Mouse (Mus musculus) inflammation-experienced regulatory T-cells, adult 6 months (primary cell): ENCODE data around the gene Plcl2. TPM values are rescaled to one million over a fixed set of nuclear protein-coding genes. Genes with fewer than 3 reads are reported as not detected.
"Not testable (repeated sequence)": the region's sequence is repeated elsewhere in the genome, so short reads cannot be mapped to it uniquely, and the experiment has no call there.

Experiments used
- ATAC-seq: one replicate; pipeline ENCODE4 v1.8.0; 2017
- polyA plus RNA-seq, 3 experiments: library from polyadenylated mRNA; unstranded; fragments of 100-300 nt; shearing (Covaris generic); gene quantifications; one replicate each; pipeline ENCODE4 v1.2.1; 2017

Plcl2 gene
- polyA plus RNA-seq, 3 experiments from 2014 or later = 8.8 to 11.9 (median 9.4) TPM

- no peak for ATAC-seq
Observed at GRCm38 (mm10) chr17:50500806-50501205, 8.4 kb upstream of the Plcl2 start.

DNA sequence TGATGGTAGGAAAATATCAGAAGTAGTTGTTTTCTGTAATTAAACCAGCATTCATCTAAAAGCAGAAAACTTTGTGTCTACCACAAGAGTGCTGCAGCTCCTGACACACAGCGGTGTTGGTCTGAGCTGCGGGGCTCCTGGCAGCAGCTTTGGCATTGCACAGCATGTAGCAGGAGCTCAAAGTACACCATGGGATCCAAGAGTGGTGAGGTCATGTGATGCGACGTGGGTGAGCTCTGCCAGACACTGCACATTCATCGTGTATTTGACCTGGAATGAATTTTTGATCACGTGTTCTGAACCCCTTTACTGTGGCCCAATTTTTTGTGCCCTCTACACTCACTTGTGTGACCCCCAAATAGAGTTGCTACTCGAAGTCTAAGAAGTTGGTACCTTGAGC lies 6.1 kb upstream of the Plcl2 start:
- no peak for ATAC-seq

GRCm38 (mm10) chr17:50504070-50504846 lies 4.9 kb upstream of the Plcl2 start:
- no peak for ATAC-seq

GRCm38 (mm10) chr17:50505910-50506634 lies 3.1 kb upstream of the Plcl2 start:
- ATAC-seq = no peak

DNA sequence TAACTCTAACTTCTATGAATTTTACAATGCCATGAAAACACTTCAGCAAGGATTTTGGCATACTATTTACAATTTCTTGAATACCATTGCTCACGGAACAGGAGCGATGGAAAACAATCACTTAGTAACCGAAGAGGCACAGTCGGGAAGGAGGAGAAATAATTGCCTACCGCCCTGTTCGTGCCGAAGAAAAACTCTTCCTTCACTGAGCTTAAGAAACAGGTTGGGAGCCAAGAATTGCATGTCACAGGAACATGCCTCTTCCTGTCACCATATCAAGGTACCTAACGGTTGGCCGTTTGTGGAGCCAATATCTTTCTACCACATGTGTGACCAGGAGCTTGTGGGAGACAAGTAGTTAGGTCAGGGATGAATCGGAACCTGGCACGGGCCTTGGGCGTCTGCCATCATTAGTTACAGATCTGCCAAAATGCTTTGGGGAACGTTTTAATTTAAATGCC lies 2.3 kb upstream of the Plcl2 start:
- ATAC-seq = no peak

DNA sequence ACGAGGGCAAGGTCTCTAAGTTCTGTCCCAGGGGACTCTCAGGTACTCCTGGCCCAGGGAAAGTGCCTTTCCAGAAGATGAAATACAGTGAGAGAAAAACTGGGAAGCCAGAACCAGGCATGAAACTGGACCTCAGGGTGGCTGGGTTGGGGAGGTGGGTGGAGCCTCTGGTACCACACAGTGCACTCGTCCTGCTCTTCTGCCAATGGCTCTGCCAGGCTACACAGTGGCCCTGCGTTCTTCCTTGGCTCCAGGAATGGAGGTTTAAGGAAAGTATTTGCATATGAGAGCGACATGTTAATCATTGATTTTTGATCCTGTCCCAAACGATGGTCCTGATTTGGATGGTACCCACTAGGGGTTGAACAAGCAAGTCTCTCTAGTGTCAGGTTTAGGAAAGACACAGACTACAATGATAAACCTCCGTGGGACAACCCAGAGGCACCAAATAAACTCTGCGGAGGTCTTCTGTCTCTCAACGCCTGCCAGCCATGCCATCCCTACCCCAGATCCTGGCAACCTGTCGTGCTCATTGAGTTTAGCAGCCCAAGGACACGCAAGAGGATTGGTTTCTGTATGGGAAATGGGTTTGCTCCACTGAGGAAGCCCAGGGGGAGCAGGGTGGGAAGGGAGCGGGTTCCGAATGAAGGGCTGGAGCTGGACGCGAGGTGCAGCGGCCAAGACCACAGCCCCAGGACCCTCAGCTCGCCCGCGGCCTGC lies 988 bp upstream of the Plcl2 start:
- no peak for ATAC-seq

DNA sequence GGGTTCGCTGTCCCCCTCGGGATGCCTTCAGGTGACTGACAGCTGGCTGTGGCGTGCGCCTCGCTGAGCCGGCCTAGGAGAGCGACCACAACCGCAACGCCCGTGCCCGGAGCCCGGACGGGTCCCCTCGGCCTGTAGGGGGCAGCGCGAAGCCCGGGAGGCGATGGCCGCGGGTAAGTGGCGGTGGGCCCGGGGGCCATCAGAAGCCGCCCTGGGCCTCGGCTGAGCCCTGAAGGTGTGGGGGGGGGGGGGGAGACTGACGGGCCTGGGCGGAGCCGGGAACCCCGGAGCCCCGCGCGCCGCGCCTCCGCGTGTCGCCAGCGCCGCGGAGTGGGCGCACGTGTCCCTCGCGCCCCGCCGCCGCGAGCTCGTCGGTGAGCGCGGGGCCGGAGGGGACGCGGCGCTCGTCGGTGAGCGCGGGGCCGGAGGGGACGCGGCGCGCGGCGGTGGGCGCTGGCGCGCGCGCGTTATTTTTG lies 390 bp upstream of the Plcl2 start:
- peak; percentile 39 for ATAC-seq

DNA sequence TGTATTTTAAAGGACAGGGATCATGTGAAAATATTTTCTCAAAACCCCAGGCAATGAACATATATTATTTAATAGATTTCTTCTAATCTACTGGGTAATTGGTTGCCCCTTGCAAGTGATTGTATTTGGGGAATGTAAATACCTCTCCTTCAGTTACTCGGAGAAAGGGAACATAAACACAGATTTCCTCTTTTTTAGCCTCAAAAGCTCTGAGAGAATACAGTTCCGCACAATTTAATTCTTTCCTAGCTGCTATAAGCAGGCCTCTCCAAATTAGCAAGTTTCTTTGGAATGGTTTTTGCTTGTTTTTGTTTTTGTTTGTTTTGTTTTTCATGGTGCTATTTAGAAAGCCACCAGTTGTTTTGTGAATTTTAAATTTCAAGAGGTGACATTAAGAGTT lies 1.1 kb downstream of the Plcl2 start:
- ATAC-seq = no peak

GRCm38 (mm10) chr17:50510741-50511140 lies 1.5 kb downstream of the Plcl2 start:
- no peak for ATAC-seq

DNA sequence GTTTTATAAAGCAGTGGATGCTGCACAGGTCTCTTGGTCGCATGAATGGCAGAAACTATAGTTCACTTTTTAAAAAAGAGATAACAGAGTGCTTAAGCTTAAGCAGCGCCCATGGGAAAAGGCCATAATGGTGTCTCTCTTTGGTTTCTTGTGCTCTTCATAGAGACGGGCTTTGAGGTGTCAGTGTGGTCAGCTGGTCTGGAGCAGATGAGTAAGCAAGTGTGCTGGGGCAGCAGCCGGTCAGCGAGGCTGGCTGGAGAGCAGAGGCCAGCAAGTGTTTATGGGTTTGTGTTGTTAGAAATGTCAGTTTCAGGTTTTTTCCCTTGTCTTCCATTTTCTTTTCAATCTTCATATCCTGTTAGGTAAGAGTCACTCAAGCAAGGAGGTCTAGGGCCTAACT lies 3.0 kb downstream of the Plcl2 start:
- ATAC-seq = no peak

GRCm38 (mm10) chr17:50512841-50513240 lies 3.6 kb downstream of the Plcl2 start:
- peak; percentile 39 for ATAC-seq

GRCm38 (mm10) chr17:50513376-50513775 lies 4.2 kb downstream of the Plcl2 start:
- ATAC-seq = no peak

DNA sequence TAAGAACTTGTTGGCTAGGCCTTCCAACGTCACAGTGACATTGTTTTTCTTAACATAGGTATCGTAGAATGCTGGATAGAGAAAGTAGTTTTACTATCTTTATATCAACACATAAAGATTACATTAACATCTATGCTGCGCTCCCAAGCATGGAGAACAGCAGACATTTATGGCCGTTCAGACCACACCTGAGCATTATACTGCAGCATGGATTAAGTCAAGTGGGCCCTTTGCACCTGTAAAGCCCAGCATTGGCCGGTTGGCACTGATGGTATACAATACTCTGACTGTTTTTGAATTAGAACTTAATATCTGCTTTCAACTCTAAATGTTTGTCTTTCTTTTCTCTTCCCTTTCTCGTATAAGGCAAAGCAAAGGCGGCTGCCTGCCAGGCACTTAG lies 4.8 kb downstream of the Plcl2 start:
- no peak for ATAC-seq

GRCm38 (mm10) chr17:50515926-50516325 lies 6.7 kb downstream of the Plcl2 start:
- no peak for ATAC-seq

GRCm38 (mm10) chr17:50517781-50518415 lies 8.7 kb downstream of the Plcl2 start:
- ATAC-seq = no peak

GRCm38 (mm10) chr17:50519588-50519987 lies 10.4 kb downstream of the Plcl2 start:
- ATAC-seq = no peak

- no peak for ATAC-seq
Observed at GRCm38 (mm10) chr17:50522473-50523083, 13.4 kb downstream of the Plcl2 start.

- peak; percentile 91 for ATAC-seq
Observed at GRCm38 (mm10) chr17:50524970-50525369, 15.8 kb downstream of the Plcl2 start.

- ATAC-seq = no peak
Observed at GRCm38 (mm10) chr17:50525821-50526220, 16.6 kb downstream of the Plcl2 start.

- no peak for ATAC-seq
Observed at GRCm38 (mm10) chr17:50530089-50530488, 20.9 kb downstream of the Plcl2 start.

DNA sequence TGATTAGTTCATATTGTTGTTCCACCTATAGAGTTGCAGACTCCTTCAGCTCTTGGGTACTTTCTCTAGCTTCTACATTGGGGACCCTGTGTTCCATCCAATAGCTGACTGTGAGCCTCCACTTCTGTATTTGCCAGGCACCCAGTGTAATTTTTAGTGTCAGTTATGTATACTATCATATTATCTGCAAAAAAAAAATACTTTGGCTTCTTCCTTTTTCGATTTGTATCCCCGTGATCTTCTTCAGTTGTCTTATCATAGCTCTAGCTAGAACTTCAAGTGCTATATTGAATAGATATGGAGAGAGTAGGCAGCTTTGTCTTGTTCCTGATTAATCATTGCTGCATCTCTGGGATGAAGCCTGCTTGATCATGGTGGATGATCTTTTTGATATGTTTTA lies 25.7 kb downstream of the Plcl2 start:
- ATAC-seq = not testable (repeated sequence)
